Mouse (Mus musculus) hindbrain, embryonic 10.5 days (tissue): ENCODE measurements around the gene Usp42. TPM values are rescaled to one million over a fixed set of nuclear protein-coding genes. Genes with fewer than 3 reads are reported as not detected.

ENCODE experiments used
- DNase-seq: peaks from one replicate; pipeline ENCODE4 v3.0.0-alpha.2; 2017; ENCODE audit warnings: low spot score
- H3K27ac ChIP-seq: fragments of 300-500 bp; sonication (generic); 2 replicates; pipeline ENCODE4 v1.5.1; 2016; ENCODE audit warnings: mild to moderate bottlenecking, moderate library complexity
- H3K27me3 ChIP-seq: fragments of 300-500 bp; sonication (generic); 2 replicates; pipeline ENCODE4 v1.6.1; 2016; ENCODE audit warnings: mild to moderate bottlenecking; ENCODE audit not compliant: poor library complexity, insufficient read depth, severe bottlenecking
- H3K36me3 ChIP-seq: fragments of 300-500 bp; sonication (generic); 2 replicates; pipeline ENCODE4 v1.6.1; 2016; ENCODE audit warnings: mild to moderate bottlenecking, moderate library complexity
- H3K4me1 ChIP-seq: fragments of 300-500 bp; sonication (generic); replicated peaks from 2 replicates; pipeline ENCODE4 v1.6.1; 2016; ENCODE audit warnings: mild to moderate bottlenecking
- H3K4me3 ChIP-seq: fragments of 300-500 bp; sonication (generic); 2 replicates; pipeline ENCODE4 v1.5.1; 2016; ENCODE audit warnings: mild to moderate bottlenecking, moderate library complexity
- H3K9me3 ChIP-seq: fragments of 300-500 bp; sonication (generic); 2 replicates; pipeline ENCODE4 v1.6.1; 2016; ENCODE audit warnings: mild to moderate bottlenecking, moderate library complexity
- WGBS: fragments of 180-500 bp; shearing (Covaris S2); methylation state at CpG from one replicate; pipeline ENCODE4 v1.1.7; 2016; 5-methylcytosine and 5-hydroxymethylcytosine counted together
- polyA plus RNA-seq: library from polyadenylated mRNA; unstranded; fragments of >200 nt; fragmentation: Nextera tagmentation; extraction: Ambion mirVana; gene quantifications from 2 replicates; pipeline ENCODE4 v1.2.1, GENCODE M21; 2016

Usp42 gene
- polyA plus RNA-seq, 1 experiment from 2014 or later = 27.0 TPM

- H3K27me3 ChIP-seq = no peaks in the 10 kb centered on the region
- H3K4me3 ChIP-seq = no peak overlapping the region
- 96% methylated on average over 7 of the region's 7 CpGs for WGBS
- H3K36me3 ChIP-seq = peaks cover 88% of the 10 kb centered on the region
- no peaks in the 10 kb centered on the region; the same call in 1 of the 2 replicates for H3K4me1 ChIP-seq
- no peak for DNase-seq
- no peaks in the 10 kb centered on the region for H3K9me3 ChIP-seq
- H3K27ac ChIP-seq = 0 out of 2 replicates have a peak overlapping the region, but pooled peaks have one; percentile 24
These were observed 25.3 kb downstream of the Usp42 start for GRCm38 (mm10) chr5:143706822-143707200.

DNA sequence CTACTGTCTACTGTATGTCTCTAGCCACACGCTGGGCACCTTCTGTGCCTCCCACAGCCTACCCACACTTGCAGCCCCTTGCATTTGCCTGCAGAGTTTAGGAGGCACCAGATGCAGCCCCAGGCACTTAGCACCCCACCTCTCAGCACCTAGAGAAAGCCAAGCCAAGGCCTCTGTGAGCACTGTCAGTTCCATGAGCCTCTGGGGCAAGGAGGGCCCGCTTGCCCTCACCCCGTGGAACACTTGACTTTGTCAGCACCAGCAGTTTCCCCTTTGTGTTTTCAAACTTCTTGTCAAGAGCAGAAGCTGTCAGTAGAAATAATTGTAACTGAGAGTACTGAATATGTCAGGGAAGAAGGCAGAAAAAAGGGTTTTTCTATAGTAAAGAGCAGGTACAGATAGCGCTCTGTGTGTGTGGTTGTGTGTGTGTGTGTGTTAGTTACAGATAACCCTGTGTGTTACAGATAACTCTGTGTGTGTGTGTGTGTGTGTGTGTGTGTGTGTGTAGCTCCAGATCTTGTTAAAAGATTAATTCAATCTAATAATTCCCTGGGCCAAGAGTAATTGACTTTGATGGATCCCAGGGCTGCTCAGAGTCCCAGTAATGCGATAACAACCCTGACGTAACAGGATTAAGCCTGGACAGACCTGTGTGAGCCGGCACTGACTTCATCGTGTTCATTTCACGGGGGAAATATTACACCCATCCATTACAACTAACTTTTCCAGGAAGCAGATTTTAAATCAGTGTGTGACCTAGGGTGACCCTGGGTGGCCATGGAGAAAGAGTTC, 25.9 kb downstream of the Usp42 start:
- H3K27ac ChIP-seq = 0 out of 2 replicates have a peak overlapping the region, but pooled peaks have one; percentile 35
- no peak for DNase-seq
- H3K4me3 ChIP-seq = no peak overlapping the region
- WGBS = 87% methylated on average over 9 of the region's 9 CpGs
- peaks cover 3% of the 10 kb centered on the region; the same call in 1 of the 2 replicates for H3K4me1 ChIP-seq
- H3K27me3 ChIP-seq = no peaks in the 10 kb centered on the region
- peaks cover 88% of the 10 kb centered on the region for H3K36me3 ChIP-seq
- H3K9me3 ChIP-seq = no peaks in the 10 kb centered on the region

DNA sequence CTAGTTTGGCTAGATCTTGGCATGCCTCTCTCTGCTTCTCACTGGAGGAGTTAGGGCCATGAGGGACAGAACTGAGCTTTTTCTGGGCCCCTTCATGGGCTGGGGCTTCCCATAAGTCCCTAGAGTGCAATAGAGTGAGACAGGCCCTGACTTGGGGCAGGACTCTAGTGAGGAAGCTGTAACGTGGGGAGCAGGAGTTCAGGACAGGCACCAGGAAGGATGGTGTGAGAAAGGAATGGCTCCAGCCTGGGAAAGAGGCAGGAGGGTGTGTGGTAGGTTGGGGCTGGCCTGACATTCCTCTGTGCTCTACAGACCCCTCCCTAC, 26.5 kb downstream of the Usp42 start:
- H3K27me3 ChIP-seq = no peaks in the 10 kb centered on the region
- peaks cover 86% of the 10 kb centered on the region for H3K36me3 ChIP-seq
- H3K4me3 ChIP-seq = no peak overlapping the region
- peaks cover 9% of the 10 kb centered on the region; the same call in 1 of the 2 replicates for H3K4me1 ChIP-seq
- DNase-seq = no peak
- WGBS = 76% methylated on average over 1 of the region's 1 CpGs
- H3K27ac ChIP-seq = peak overlapping the region; percentile 35; the same call in 1 of the 2 replicates
- H3K9me3 ChIP-seq = no peaks in the 10 kb centered on the region

DNA sequence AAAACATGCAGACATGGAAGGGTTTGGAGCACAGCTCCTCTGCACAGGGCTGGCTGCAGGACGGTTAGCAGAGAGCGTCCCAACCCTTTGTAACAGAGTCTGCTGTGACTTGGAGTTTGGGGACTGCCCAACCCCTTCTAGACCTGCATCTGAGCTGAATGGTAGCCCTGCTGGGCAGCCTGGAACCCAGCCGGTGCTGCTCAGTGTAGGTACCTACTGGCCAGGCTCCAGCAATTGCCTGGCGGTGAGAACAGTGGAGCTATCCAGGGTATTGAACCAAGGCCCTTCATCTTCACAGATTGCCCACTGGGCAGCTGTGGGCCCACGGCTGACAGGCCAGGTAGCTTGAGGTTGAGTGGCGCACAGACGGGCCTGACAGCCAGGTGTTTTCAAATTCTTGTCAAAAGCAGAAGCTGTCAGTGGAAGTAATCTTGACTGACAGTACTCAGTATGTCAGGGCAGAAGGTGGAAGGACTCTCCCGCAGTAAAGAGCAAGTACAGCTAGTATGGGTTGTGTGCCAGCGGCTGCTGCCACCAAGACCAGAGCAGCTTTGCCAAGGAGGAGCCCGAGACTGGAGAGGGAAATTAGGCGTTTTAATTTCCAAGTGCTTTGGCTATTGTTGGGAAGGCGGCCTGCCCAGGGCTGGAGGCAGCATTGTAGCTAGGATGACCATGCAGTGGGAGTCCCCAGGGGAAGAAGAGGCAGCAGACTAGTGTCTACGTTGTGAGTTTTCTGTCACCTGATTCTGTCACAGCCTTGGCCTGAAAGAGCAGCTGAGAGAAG, 27.0 kb downstream of the Usp42 start:
- Histone ChIP-seq H3K4me1 (peaks cover 9% of the 10 kb centered on the region; the same call in 1 of the 2 replicates), H3K36me3 (peaks cover 80% of the 10 kb centered on the region), H3K27ac (no peak overlapping the region), H3K27me3 (no peaks in the 10 kb centered on the region), H3K9me3 (no peaks in the 10 kb centered on the region), H3K4me3 (no peak overlapping the region)
- 79% methylated on average over 13 of the region's 13 CpGs for WGBS
- DNase-seq = no peak

GRCm38 (mm10) chr5:143701074-143701473, 31.0 kb downstream of the Usp42 start:
- Histone ChIP-seq H3K4me1 (0 out of 2 replicates have a peak, but pooled peaks cover 9% of the 10 kb centered on the region), H3K27ac (0 out of 2 replicates have a peak overlapping the region, but pooled peaks have one; percentile 45)
- 91% methylated on average over 10 of the region's 10 CpGs for WGBS

GRCm38 (mm10) chr5:143700247-143700646, 31.8 kb downstream of the Usp42 start:
- 90% methylated on average over 5 of the region's 5 CpGs for WGBS
- DNase-seq = no peak
- H3K4me1 ChIP-seq = 0 out of 2 replicates have a peak, but pooled peaks cover 9% of the 10 kb centered on the region
- peaks cover 69% of the 10 kb centered on the region for H3K36me3 ChIP-seq
- H3K27ac ChIP-seq = no peak overlapping the region
- H3K4me3 ChIP-seq = no peak overlapping the region
- H3K9me3 ChIP-seq = no peaks in the 10 kb centered on the region
- no peaks in the 10 kb centered on the region for H3K27me3 ChIP-seq

More at GRCm38 (mm10) chr5:143701074-143701473, 31.0 kb downstream of the Usp42 start:
- Histone ChIP-seq H3K36me3 (peaks cover 73% of the 10 kb centered on the region), H3K27me3 (no peaks in the 10 kb centered on the region), H3K9me3 (no peaks in the 10 kb centered on the region), H3K4me3 (no peak overlapping the region)
- no peak for DNase-seq

DNA sequence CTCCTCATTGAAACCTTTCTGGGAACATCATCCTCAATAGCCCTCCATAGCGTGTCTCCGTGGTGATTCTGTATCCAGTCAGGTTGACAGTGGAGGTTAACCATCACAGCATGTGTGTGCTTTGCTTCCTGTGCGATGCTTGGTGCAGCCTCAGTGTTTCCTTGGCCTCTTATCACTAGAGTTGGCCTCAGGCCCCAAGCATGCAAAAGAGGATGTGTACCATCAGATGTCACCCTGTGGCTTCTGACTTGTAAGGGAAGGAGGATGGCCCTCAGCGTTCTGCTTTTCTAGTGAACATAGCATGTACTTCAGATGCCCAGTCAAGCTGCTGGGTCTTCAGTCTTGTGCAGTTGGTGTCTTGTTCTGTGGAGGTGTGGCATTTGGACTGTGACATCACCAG, 33.6 kb downstream of the Usp42 start:
- Histone ChIP-seq H3K36me3 (peaks cover 65% of the 10 kb centered on the region), H3K4me3 (no peak overlapping the region), H3K9me3 (no peaks in the 10 kb centered on the region), H3K27ac (no peak overlapping the region), H3K4me1 (0 out of 2 replicates have a peak, but pooled peaks cover 9% of the 10 kb centered on the region), H3K27me3 (no peaks in the 10 kb centered on the region)
- WGBS = 96% methylated on average over 4 of the region's 4 CpGs
- DNase-seq = no peak

DNA sequence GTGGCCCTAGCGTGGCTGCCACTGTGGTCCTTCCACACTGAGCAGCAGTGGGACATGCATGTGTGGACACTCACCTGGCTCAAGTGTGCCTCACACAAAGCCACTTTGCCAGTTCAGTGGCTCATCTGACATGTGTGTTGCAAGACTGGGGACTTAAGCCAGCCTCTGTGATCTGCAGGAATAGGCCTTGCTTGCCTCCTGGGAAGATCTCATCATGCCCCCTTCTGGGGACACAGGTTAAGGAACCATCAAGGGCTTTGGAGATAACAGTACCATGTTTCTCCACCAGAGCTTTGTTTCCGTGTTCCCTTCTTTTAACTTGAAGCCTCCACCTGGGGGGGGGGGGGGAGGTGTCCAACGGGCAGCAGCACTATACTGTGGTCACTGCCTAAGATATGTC, 35.8 kb downstream of the Usp42 start:
- no peak overlapping the region for H3K4me3 ChIP-seq
- DNase-seq = no peak
- H3K36me3 ChIP-seq = peaks cover 54% of the 10 kb centered on the region
- H3K9me3 ChIP-seq = no peaks in the 10 kb centered on the region
- WGBS = 74% methylated on average over 3 of the region's 3 CpGs
- 0 out of 2 replicates have a peak, but pooled peaks cover 6% of the 10 kb centered on the region for H3K4me1 ChIP-seq
- no peaks in the 10 kb centered on the region for H3K27me3 ChIP-seq
- H3K27ac ChIP-seq = no peak overlapping the region

GRCm38 (mm10) chr5:143690926-143691325, 41.2 kb downstream of the Usp42 start:
- 92% methylated on average over 5 of the region's 5 CpGs for WGBS

GRCm38 (mm10) chr5:143690392-143690791, 41.7 kb downstream of the Usp42 start:
- WGBS = 91% methylated on average over 9 of the region's 9 CpGs
- H3K4me1 ChIP-seq = no peaks in the 10 kb centered on the region
- H3K9me3 ChIP-seq = no peaks in the 10 kb centered on the region
- no peaks in the 10 kb centered on the region for H3K27me3 ChIP-seq
- no peak overlapping the region for H3K4me3 ChIP-seq
- no peak overlapping the region for H3K27ac ChIP-seq
- peaks cover 46% of the 10 kb centered on the region for H3K36me3 ChIP-seq
- DNase-seq = no peak

More at GRCm38 (mm10) chr5:143690926-143691325, 41.2 kb downstream of the Usp42 start:
- no peak for DNase-seq
- H3K27me3 ChIP-seq = no peaks in the 10 kb centered on the region
- H3K27ac ChIP-seq = no peak overlapping the region
- H3K4me3 ChIP-seq = no peak overlapping the region
- H3K36me3 ChIP-seq = peaks cover 46% of the 10 kb centered on the region
- no peaks in the 10 kb centered on the region for H3K4me1 ChIP-seq
- no peaks in the 10 kb centered on the region for H3K9me3 ChIP-seq

GRCm38 (mm10) chr5:143687589-143687988, 44.5 kb downstream of the Usp42 start:
- Histone ChIP-seq H3K27me3 (no peaks in the 10 kb centered on the region), H3K27ac (no peak overlapping the region), H3K36me3 (peaks cover 28% of the 10 kb centered on the region), H3K4me3 (no peak overlapping the region), H3K4me1 (peaks cover 12% of the 10 kb centered on the region), H3K9me3 (no peaks in the 10 kb centered on the region)
- DNase-seq = no peak
- 95% methylated on average over 3 of the region's 3 CpGs for WGBS

GRCm38 (mm10) chr5:143686456-143686855, 45.6 kb downstream of the Usp42 start:
- H3K9me3 ChIP-seq = no peaks in the 10 kb centered on the region
- peaks cover 25% of the 10 kb centered on the region for H3K36me3 ChIP-seq
- no peak overlapping the region for H3K27ac ChIP-seq
- H3K4me1 ChIP-seq = peaks cover 12% of the 10 kb centered on the region
- no peaks in the 10 kb centered on the region for H3K27me3 ChIP-seq
- DNase-seq = no peak
- WGBS = 91% methylated on average over 3 of the region's 3 CpGs
- H3K4me3 ChIP-seq = no peak overlapping the region

GRCm38 (mm10) chr5:143684911-143685390, 47.1 kb downstream of the Usp42 start:
- peaks cover 12% of the 10 kb centered on the region for H3K4me1 ChIP-seq
- H3K27ac ChIP-seq = no peak overlapping the region
- H3K36me3 ChIP-seq = peaks cover 25% of the 10 kb centered on the region
- H3K27me3 ChIP-seq = no peaks in the 10 kb centered on the region
- DNase-seq = no peak
- H3K4me3 ChIP-seq = no peak overlapping the region
- WGBS = 87% methylated on average over 8 of the region's 8 CpGs
- no peaks in the 10 kb centered on the region for H3K9me3 ChIP-seq
